Mouse (Mus musculus) kidney, postnatal 36 days (tissue): Measurements from ENCODE around the gene Tatdn3.

ENCODE experiments used
- DNase-seq, 2 experiments: peaks; one replicate each; pipeline ENCODE4 v3.0.0; 2021 to 2022; ENCODE audit warnings: mixed read lengths in 2 of 2

Tatdn3 gene

DNA sequence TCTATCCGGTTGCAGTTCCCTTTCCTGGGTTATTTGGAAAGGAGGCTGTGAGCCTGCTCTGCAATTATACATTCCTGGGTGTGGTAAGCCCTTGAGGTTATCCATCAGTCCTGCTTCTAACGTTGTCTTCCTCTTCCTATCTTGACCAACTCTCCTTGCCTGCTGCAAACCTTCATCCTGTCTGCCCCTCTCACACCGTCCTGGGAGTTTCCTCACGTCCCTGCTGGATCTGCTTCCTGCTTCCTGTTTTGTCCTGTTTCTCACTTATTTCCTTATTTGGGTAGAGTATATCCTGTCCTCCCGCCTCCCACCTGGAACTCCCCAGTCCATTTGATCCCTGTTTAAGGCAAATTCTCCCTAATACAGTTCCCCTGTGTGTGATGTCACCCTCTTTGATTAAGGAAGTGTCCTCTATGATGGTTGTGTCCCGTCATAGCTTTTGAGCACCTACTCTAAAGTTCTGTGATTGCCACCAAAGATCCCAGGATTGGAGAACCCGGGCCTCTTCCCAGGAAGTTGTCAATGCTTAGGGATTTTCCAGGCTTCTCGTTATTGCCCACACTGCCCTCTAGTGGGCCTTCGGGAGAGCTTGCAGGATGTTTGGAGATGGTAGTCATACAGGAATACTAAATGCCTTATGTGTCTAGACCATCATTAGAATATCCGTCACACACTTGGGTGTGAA lies 12.6 kb upstream of the Tatdn3 start:
- DNase-seq: peak; percentile 75 to 82

- DNase-seq: no peak
Observed at GRCm38 (mm10) chr1:191073486-191073885, 10.8 kb upstream of the Tatdn3 start.

DNA sequence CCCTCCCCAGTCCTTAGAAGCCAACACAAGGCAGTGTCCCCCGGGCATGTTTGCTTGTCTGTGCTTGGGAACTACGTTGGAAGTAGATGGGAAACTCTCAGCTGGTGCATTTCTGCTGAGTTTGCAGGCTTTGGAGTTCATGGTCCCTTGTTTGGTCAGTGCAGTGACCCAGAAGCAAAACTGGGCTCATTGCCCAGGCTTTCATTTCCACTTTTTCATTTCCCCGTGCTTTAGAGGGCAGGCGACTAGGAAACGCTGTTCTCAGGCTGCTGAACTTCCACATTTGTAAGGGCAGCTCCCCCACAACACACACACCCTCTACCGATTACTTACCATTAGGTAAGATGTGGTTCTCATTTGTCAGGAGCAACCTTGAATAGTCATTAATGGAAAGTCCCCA lies 10.3 kb upstream of the Tatdn3 start:
- peak; percentile 90 to 93 for DNase-seq

GRCm38 (mm10) chr1:191072329-191072913 lies 9.7 kb upstream of the Tatdn3 start:
- DNase-seq: peak; percentile 27 to 46

DNA sequence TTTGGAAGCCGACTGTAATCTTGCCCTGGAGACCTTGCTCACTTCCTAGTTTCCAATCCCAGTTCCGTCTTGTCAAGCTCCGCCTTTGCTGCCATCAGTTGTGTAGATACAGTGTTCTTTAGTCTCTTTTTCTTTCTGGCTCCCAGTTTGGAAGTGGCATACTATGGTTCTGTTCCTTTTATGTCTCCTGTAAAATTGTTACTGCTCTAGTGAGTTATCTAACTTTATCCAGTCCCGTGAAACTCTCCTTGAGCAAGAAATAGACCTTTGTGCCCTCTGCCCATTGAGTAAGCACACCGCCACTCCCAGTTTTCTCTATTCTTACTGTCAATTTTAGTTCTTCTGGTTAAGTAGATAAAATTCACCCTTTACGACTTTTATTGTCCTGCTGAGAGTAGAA lies 8.9 kb upstream of the Tatdn3 start:
- no peak for DNase-seq

GRCm38 (mm10) chr1:191070259-191070658 lies 7.5 kb upstream of the Tatdn3 start:
- DNase-seq: no peak

GRCm38 (mm10) chr1:191068377-191068776 lies 5.6 kb upstream of the Tatdn3 start:
- peak; percentile 14 to 64 for DNase-seq

- no peak for DNase-seq
Observed at GRCm38 (mm10) chr1:191065188-191065587, 2.5 kb upstream of the Tatdn3 start.

- DNase-seq: no peak
Observed at GRCm38 (mm10) chr1:191064535-191064934, 1.8 kb upstream of the Tatdn3 start.

- no peak for DNase-seq
Observed at GRCm38 (mm10) chr1:191063700-191064099, 968 bp upstream of the Tatdn3 start.

GRCm38 (mm10) chr1:191062241-191062780 lies 421 bp downstream of the Tatdn3 start:
- no peak for DNase-seq

GRCm38 (mm10) chr1:191057461-191057860 lies 5.3 kb downstream of the Tatdn3 start:
- DNase-seq: no peak

DNA sequence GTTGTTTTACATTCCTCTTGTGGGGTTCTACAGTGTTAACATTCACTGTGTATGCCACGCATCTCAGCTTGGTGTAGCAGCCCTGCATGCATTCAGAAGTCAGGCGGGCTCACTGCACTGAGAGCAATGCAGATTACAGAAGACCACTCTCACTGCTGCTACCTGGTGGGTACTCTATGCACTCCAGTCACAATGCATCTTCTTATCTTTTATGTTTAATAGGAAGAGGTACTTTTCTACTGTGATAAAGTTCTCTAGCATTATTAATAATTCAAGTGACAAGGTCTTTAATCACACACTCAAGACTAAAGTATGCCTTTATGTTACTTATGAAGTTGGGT lies 7.2 kb downstream of the Tatdn3 start:
- no peak for DNase-seq

DNA sequence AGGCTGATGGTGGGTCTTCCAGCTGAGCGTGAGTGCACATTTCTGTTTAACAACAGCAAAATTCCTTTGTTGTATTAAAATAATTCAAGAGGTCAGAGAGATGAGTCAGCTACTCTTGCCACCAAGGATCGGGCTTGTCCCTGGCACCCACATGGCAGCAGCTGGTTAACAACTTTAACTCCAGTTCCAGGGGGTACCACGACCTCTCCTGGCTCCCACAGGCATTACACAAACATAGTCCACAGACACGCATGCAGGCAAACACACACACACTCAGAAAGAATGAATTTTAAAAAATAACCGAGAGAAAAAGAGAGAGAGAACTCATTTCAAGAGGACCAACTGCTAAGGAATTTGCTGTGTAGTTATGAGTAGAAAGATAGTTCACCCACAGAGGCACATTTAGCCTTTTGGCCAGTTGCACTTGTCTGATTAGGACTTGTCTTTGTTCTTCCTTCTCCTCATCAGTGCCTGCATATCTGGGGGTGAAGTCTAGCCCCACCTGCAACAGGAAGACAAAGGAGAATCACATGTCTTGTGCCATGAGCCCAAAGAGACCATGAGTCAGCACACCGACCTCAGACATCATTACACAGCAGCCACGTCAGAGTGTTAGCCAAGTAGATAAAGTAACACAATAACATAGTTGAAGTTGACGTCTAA lies 7.7 kb downstream of the Tatdn3 start:
- no peak for DNase-seq

GRCm38 (mm10) chr1:191053555-191053954 lies 9.2 kb downstream of the Tatdn3 start:
- DNase-seq: no peak

DNA sequence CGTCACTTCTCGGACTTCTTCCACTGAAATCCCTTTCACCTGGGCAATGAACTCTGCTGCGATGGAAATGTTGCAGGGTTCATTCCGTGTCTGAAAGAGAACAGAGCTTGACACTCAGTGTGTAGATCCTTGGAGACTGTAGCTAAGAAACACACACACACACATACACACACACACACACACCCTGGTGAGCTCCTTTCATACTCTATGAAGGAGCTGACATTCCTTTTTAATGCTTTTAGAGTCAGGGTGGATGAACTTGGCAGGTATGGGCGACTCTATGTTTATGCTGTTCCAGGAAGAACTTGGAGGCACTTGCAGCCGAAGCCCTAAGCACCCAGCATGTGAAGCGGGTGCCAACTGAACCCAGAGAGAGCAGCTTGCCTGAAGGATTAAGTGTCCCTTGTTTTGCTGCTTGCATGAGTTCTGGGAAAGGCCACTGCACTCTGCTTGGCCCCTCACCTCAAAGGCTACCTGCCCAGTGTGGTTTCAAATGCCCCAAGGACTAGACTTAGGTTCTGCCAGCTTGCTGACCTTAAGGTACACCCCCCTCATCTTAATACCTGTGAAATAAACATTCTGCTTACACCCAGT lies 16.4 kb downstream of the Tatdn3 start:
- DNase-seq: peak; percentile 22 to 36

- no peak for DNase-seq
Observed at GRCm38 (mm10) chr1:191045264-191045663, 17.5 kb downstream of the Tatdn3 start.

GRCm38 (mm10) chr1:191042688-191043087 lies 20.0 kb downstream of the Tatdn3 start:
- DNase-seq: peak in 1 of 2 experiments; percentile 8

- no peak for DNase-seq
Observed at GRCm38 (mm10) chr1:191042106-191042505, 20.6 kb downstream of the Tatdn3 start.

DNA sequence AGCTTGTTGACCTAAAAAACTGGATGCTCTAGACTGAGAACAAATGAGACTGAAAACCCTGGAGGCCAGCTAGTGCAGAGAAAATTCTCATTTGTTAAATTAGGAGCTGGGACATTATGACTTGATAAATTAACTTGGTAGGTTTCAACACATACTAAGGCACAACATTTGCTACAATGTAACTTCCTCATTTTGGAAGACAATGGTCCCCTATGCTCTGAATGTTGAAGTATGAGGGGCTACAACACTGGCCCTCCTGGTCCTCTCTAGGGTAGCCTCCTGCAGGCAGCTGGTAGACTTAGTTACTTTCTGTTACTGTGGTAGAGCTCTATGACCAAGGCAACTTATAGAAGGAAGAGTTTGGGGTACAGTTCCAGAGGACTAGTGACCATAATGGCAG lies 21.4 kb downstream of the Tatdn3 start:
- no peak for DNase-seq

- no peak for DNase-seq
Observed at GRCm38 (mm10) chr1:191037999-191038398, 24.7 kb downstream of the Tatdn3 start.

DNA sequence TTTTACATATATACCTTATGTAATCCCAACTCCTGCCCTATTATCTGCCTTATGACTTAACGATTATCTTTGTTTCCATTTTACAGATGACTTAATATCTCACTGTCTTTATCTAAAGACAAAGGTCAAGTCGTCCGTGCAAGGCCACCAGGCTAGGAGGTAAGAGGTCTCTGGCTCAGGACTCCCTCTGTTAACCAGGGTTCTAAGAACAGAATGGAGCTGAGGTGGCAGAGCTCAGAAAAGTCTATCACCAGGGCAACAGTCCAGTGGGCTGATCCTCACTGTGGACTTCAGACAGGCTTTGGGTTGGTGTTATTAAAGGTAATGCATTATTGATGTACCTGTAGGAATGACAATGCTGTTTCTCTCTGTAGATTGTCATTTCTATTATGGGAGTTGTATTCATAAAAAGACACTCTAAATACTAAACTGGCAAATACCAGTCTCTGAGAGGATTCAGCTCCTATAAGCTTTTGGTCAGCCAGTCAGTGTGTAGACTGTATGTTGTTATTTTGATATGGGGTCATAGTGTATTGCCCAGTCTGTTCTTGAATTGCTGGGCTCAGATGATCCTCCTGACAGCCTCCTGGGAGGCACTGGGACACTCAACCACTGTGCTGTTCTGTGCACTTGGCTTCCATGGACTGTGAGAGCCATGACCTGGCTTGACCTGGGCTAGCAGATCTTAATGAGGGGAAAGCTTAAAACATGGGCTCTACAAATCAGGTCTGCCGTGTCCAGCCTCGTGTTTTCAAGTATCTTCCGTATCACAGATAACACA lies 26.0 kb downstream of the Tatdn3 start, which contains the start of gene Spata45:
Gene Spata45, plus strand, starts transcription at position 86 of the 781 bp plus-strand sequence.
- DNase-seq: peak in 1 of 2 experiments; percentile 14

- no peak for DNase-seq
Observed at GRCm38 (mm10) chr1:191035649-191036048, 27.1 kb downstream of the Tatdn3 start.
